Mouse (Mus musculus) v-Abl transformed pro-B cells (cell line): ENCODE data around the gene Nucks1.
"Not testable (repeated sequence)": the region's sequence is repeated elsewhere in the genome, so short reads cannot be mapped to it uniquely, and the experiment has no call there.

Source experiments
- in situ Hi-C, 2 experiments: fragments of 400-800 bp; cut with MboI; formaldehyde crosslinking; loops; one replicate each; pipeline ENCODE4 v1.15.1; 2025; ENCODE audit not compliant: unreplicated experiment in 2 of 2

Nucks1 gene

GRCm38 (mm10) chr1:131910001-131910648, at the start of gene Nucks1:
Nucks1 (plus strand) TSS chr1:131910534.
- in situ Hi-C loops, result no loop called here

DNA sequence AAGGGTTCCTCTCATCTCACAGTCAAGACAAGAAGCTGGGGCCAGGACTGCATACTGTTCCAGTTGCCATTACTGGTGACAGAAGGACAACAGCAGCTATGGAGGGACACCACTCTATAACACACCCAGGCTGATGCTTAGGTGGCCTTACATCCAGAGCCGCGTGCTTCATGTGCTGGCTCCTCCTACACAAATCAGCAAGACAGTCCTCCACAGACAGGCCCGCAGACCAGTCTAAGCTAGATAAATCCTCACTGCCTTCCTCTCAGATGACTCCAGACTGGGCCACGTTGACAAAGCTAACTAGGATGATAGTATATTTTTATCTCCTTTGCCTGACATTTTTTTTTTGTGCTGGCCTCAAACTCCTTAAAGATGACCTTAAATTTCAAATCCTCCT, 48.5 kb upstream of the Nucks1 start:
- in situ Hi-C loops, result no loop called here

DNA sequence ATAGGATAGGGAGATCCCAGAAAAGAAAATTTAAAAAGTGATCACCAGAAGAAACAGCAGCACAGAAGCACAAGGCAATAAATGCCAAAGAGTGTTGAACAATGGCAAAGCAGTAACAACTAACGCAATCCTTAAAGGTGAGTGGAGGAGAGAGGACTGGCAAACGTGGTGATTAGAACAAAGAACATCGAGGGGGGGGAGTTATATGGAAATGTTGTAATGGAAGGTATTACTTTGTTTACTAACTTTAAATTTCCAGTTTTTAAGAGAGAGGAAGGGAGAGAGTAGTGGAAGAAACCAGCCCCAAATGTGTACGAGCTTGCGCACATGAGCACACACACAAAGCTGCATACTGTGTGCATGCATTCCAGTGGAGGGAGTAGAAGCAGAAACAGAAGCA, 44.7 kb upstream of the Nucks1 start:
- in situ Hi-C loops, result loop anchor here in 1 of 2 experiments (5.0 kb wide), 1 partner anchor 33 kb away; no protein-coding TSS in a partner anchor

DNA sequence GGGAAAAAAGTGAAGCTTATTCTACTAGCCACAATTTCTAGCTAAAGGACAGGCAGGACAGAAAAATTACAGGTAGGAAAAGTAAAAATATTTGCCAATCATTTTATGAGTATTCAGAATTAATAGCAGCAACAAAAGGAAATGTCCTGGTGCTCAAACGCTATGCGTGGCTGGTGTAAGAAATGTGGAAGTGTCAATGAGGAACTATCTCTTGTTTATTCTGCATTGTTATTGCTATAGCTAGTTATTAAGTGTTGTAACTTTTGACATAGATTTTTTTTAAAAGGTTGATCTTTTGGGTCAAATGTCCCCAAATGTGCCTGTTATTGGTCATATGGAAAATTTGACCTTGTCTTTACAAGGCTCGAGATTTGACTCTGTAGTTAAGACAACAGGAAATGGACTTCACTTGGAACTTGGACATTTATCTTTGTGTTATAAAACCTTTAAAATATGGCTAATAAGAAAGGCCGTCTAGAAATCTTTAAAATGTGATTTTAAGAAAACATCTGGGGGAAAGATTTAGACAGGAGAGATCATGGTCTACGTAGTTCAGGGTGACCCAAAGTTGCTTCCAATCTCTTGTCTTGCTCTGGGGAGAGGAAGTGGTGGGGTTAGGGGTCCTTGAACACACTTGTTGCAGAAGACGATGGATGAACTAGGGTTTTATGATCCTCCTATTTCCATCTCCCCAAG, 43.9 kb upstream of the Nucks1 start:
- in situ Hi-C loops, result loop anchor here in 1 of 2 experiments (5.0 kb wide), 1 partner anchor 34 kb away; no protein-coding TSS in a partner anchor

GRCm38 (mm10) chr1:131867093-131867945, 43.0 kb upstream of the Nucks1 start, which contains the start of gene Rab29:
Rab29 (plus strand) TSS chr1:131867224.
- in situ Hi-C loops, result loop anchor here in 1 of 2 experiments (5.0 kb wide), 1 partner anchor 35 kb away; no protein-coding TSS in a partner anchor

GRCm38 (mm10) chr1:131867946-131868290, 42.4 kb upstream of the Nucks1 start:
- in situ Hi-C loops, result loop anchor here in 1 of 2 experiments (5.0 kb wide), 1 partner anchor 36 kb away; no protein-coding TSS in a partner anchor

- in situ Hi-C loops, result loop anchor here in 1 of 2 experiments (5.0 kb wide), 1 partner anchor 37 kb away; no protein-coding TSS in a partner anchor
Measured at GRCm38 (mm10) chr1:131869561-131869960, 40.8 kb upstream of the Nucks1 start.

- in situ Hi-C loops, result no loop called here
Measured at GRCm38 (mm10) chr1:131872856-131873255, 37.5 kb upstream of the Nucks1 start.

- in situ Hi-C loops, result loop anchor here (5.0 kb wide), 3 partner anchors 68 to 173 kb away; no protein-coding TSS in a partner anchor
Measured at GRCm38 (mm10) chr1:131879816-131880215, 30.5 kb upstream of the Nucks1 start.

DNA sequence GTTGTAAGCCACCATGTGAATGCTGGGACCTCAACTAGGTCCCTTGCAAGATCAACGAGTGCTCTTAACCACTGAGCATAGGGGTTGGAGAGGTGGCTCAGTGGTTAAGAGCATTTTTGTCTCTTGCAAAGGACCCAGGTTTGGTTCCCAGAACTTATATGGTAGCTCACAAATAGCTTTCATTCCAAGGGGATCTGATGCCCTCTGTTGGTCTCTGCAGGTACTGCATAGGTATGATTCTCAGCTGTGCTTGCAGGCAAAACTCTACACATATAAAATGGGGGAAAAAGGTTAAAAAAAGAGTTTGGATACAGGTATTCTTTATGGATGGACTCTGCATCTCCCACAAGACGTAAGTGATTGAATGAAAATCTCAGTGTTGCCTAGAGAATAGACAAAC, 27.5 kb upstream of the Nucks1 start:
- in situ Hi-C loops, result loop anchor here (5.0 kb wide), 3 partner anchors 70 to 175 kb away; no protein-coding TSS in a partner anchor

GRCm38 (mm10) chr1:131886173-131886572, 24.2 kb upstream of the Nucks1 start:
- in situ Hi-C loops, result no loop called here

- in situ Hi-C loops, result no loop called here
Measured at GRCm38 (mm10) chr1:131886641-131887040, 23.7 kb upstream of the Nucks1 start.

GRCm38 (mm10) chr1:131890043-131890658, 20.2 kb upstream of the Nucks1 start:
- in situ Hi-C loops, result no loop called here

GRCm38 (mm10) chr1:131891436-131891835, 18.9 kb upstream of the Nucks1 start:
- in situ Hi-C loops, result no loop called here

GRCm38 (mm10) chr1:131902679-131903078, 7.7 kb upstream of the Nucks1 start:
- in situ Hi-C loops, result loop anchor here in 1 of 2 experiments (5.0 kb wide), 1 partner anchor 215 kb away; no protein-coding TSS in a partner anchor

GRCm38 (mm10) chr1:131903251-131903650, 7.1 kb upstream of the Nucks1 start:
- in situ Hi-C loops, result loop anchor here in 1 of 2 experiments (5.0 kb wide), 1 partner anchor 214 kb away; no protein-coding TSS in a partner anchor

DNA sequence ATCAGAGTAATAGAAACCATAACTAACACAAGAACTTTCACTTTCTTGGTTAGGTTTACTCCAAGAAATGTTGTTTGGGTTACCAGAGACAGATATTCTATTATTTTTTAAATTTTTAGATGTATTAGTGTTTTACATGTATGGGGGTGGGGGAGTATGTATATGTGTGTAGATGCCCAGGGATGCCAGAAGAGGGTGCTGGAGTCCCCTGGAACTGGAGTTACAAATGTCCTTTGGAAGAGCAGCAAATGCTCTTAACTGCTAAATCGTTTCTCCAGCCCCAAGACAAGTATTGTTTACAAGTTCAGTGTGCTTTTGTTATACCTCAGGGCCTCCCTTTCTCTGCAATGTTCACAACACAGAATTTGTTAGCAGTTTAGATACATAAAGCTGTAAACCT, 4.8 kb upstream of the Nucks1 start:
- in situ Hi-C loops, result no loop called here

DNA sequence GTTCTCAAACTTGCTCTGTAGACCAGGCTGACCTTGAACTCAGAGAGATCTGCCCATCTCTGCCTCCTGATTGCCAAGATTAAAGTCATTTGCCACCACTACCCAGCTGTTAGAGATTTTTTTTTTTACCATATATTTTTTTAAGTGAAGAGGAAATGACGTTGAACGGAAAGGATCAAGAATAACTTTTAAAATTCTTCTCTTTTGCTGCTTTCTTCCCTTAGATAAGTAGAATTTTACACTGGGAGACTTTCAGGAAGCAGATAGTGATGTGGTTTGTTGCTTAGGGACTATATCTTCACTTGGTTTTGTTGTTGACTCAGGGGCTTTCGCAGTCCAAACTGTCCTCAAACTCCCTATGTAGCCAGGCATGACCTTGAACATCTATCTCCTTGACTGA, 1.9 kb upstream of the Nucks1 start:
- in situ Hi-C loops, result no loop called here

- in situ Hi-C loops, result not testable (repeated sequence)
Measured at GRCm38 (mm10) chr1:131909236-131909635, 1.1 kb upstream of the Nucks1 start.
